Mouse (Mus musculus): ENCODE measurements around the gene Twf1. TPM values are rescaled to one million over a fixed set of nuclear protein-coding genes. Genes with fewer than 3 reads are reported as not detected.

Gene Twf1
- total RNA-seq (2021): 10 to 100 TPM; 46.1 to 48.3 TPM
- long read RNA-seq, transcript Twf1-201 (9 exons, 3,025 nt): major isoform, 43 of 58 reads
- long read RNA-seq, partial matches to known transcripts: 1 of 58 reads
- long read RNA-seq, other reads (novel, unspliced or antisense): 14 of 58 reads

GRCm38 (mm10) chr15:94589219-94590075, at the start of gene Twf1:
Gene Twf1 (minus strand): TSS chr15:94589889.
- DNase-seq (ENCODE audit: low spot score in 2 of 2): peak; percentile 98 to 99

- no peak for DNase-seq (ENCODE audit: low spot score in 2 of 2)
These were observed 49.4 kb upstream of the Twf1 start for GRCm38 (mm10) chr15:94639126-94639525.

- DNase-seq (ENCODE audit: low spot score in 2 of 2): no peak
These were observed 48.5 kb upstream of the Twf1 start for GRCm38 (mm10) chr15:94638207-94638606.

GRCm38 (mm10) chr15:94634524-94634923, 44.8 kb upstream of the Twf1 start:
- DNase-seq (ENCODE audit: low spot score in 2 of 2): no peak

GRCm38 (mm10) chr15:94630553-94630952, 40.9 kb upstream of the Twf1 start:
- DNase-seq (ENCODE audit: low spot score in 2 of 2): no peak

DNA sequence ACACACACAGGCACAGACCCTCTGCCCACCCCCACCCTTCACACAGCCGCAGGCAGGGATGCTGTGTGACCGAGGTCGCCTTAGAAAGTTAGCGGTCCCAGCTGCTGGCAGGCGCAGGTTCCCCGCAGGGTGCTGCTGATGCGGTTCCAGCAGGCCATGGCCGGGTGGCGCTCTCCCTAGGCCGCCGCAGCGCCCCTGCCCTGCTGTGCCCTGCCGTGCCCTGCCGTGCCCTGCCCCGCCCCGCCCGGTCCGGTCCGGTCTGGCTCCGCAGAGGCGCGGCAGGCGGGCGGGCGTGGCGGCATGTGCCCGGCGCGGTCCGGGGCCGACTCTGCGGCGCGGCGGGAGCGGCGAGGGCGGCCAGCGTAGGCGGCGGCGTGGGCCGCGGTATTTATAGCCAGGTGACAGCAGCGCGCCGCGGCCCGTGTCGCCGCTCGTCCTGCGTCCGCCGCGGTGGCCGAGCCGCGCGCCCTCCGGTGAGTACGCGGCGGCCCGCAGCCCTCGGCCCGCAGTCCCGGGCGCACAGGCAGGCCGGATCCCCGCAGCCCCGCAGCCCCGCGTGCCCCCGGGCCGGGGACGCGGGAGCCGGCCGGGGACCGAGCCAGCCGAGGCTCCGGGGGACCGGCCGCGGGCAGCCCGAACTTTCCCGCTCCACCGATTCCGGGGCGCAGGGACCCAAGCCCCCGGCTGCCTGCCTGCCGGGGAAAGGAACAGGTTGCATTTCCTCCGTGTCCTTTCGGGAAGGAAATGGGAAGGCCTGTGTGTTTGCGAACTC, 39.3 kb upstream of the Twf1 start, which contains the start of gene Tmem117:
Tmem117 (plus strand) TSS at position 403 of the 772 bp plus-strand sequence.
- peak in 1 of 2 experiments; percentile 38 for DNase-seq (ENCODE audit: low spot score in 2 of 2)

DNA sequence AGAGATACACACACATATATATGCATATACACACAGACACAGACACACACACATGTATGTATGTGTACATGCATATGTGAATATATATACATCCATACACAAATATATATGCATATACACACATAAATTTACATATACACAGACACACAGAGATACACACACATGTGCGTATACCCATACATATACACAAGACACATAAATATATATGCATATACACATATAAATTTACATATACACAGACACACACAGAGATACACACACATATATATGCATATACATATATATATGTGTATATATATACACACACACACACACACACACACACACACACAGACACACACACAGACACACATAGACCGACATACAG, 38.8 kb upstream of the Twf1 start:
- DNase-seq (ENCODE audit: low spot score in 2 of 2): no peak

DNA sequence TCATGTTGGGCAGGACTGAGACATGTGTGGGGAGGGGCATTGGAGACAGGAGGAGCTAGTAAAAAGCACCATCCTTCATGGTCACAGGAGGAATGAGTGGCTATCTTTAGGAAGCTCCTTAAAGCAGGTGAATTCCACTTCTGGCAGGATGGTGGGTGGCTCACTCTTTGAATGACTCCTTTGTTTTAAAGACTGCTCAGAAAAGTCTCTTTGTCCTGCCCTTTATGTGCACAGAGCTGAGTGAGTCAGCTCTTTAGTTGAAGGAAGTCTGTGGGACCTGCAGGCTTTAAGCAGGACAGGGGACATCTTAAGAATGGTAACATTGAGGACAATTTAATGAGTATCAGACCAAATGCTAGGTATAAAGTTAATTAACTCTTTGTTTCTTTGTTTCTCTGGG, 31.2 kb upstream of the Twf1 start:
- DNase-seq (ENCODE audit: low spot score in 2 of 2): no peak

- DNase-seq (ENCODE audit: low spot score in 2 of 2): no peak
These were observed 26.3 kb upstream of the Twf1 start for GRCm38 (mm10) chr15:94616036-94616435.

- no peak for DNase-seq (ENCODE audit: low spot score in 2 of 2)
These were observed 18.1 kb upstream of the Twf1 start for GRCm38 (mm10) chr15:94607768-94608167.

GRCm38 (mm10) chr15:94602441-94602840, 12.8 kb upstream of the Twf1 start:
- no peak for DNase-seq (ENCODE audit: low spot score in 2 of 2)

- peak; percentile 42 to 47 for DNase-seq (ENCODE audit: low spot score in 2 of 2)
These were observed 11.7 kb upstream of the Twf1 start for GRCm38 (mm10) chr15:94601339-94601738.

- DNase-seq (ENCODE audit: low spot score in 2 of 2): no peak
These were observed 10.5 kb upstream of the Twf1 start for GRCm38 (mm10) chr15:94600145-94600707.

GRCm38 (mm10) chr15:94593586-94593985, 3.9 kb upstream of the Twf1 start:
- no peak for DNase-seq (ENCODE audit: low spot score in 2 of 2)

- no peak for DNase-seq (ENCODE audit: low spot score in 2 of 2)
These were observed 1.7 kb upstream of the Twf1 start for GRCm38 (mm10) chr15:94591356-94591755.

DNA sequence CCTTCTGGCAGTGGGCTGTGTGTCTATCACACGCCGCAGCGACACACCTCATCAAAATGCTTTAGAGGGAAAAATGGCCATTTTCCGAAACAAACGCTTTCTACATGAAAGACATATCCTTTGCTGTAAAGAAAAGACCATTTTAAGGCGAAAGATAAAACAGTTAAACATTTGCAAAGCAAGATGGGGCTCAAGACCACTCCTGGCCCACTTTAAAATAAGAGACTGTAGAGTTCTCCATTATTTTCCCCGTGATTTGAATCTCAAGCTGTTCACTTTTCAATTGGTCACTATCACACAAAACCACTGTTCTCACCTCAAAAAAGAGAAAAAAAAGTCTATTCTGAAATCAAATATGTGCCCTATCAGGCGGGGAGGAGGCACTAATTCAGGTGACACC, 394 bp upstream of the Twf1 start:
- DNase-seq (ENCODE audit: low spot score in 2 of 2): no peak

DNA sequence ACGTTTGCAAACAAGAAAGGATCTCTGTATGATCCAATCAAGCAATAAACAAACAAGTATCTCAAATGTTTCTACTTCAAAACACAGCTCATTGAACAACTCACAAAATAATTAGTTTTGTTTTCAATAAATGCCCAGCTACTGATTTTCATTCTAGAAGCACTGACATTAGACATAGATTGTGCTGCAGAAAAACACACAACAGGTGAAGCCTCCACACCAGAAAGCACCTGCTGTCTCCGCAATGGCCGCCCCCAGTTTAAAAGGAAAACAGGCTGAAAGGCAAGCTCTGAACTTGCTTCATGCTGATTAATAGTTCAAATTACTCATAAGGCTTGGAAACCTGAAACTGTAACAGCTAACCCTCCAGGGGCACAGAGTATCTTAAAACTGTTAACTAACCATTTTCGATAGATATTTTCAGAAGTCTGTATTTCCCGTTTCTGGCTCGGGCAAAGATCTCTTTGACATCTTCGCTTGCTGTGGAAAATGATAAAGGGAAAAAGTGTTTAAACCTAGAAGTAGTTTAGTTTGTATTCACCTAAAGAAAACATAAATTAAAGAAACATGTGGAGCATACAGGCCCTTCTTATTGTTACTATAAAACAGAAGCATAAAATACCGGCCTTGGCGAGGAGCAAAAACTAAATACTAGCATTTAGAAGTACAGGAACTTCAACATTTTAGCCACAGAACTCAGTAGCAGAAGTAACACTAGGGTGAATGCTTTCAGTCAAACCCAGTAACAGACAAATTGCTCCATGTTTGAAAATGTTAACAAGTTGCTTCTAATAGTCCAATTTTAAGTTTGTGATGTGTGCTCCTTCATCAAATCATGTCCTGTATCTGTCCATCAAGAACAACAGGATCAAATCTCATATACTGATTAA, 1.6 kb downstream of the Twf1 start:
- no peak for DNase-seq (ENCODE audit: low spot score in 2 of 2)

DNA sequence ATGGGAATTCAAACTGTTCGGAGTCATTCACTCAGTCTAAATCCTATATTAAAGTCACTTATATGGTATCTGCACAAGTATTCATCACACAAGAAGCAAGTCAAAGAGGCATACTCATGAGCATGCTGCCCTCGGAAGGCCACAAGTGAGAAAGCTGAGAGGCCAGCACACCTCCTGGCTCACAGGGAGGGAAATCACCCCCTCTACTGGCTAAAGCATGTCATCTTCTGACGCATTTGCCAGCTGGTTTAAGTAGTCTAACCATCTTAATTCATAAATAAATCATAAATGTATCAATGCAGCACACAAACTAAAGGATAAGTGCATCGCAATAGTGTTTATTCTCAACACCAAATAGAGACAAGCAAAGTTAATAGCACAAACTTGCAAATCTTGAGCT, 5.0 kb downstream of the Twf1 start:
- no peak for DNase-seq (ENCODE audit: low spot score in 2 of 2)

DNA sequence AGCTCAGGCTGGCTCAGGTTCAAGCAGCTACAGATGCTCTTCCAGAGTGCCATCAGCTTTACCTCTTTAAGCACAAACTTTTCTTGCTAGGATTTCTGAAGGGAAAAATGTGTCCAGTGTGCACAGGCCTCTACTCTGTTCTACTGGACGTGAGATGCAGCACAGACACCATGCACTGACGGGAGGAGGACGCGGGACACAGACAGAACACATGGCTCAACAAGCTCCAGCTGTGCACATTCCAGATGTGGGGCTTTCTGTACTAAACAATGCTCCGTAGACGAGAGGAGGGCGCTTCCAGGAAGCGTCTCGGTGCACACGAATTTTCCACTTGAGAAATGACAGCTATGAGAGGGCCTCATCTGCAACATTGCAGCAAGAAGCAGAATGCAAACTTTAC, 6.5 kb downstream of the Twf1 start:
- DNase-seq (ENCODE audit: low spot score in 2 of 2): no peak

- no peak for DNase-seq (ENCODE audit: low spot score in 2 of 2)
These were observed 7.6 kb downstream of the Twf1 start for GRCm38 (mm10) chr15:94582000-94582593.

All from layer of hippocampus, postnatal 10 days (tissue).